Mouse (Mus musculus) kidney, adult 2 months (tissue): ENCODE data around the gene Tuft1.

Experiments
- CTCF ChIP-seq: fragments of 200-500 bp; conservative IDR thresholded peaks from 2 replicates; pipeline ENCODE4 v1.5.1; 2011; ENCODE audit warnings: low read depth, mild to moderate bottlenecking, control low read depth, low read length, moderate library complexity, mixed read lengths; ENCODE audit not compliant: insufficient read depth, insufficient read length
- POLR2A ChIP-seq: fragments of 200-500 bp; IDR thresholded peaks from one replicate; pipeline ENCODE4 v1.6.1; 2011; ENCODE audit warnings: low read depth, low read length, control low read depth

- TF ChIP-seq CTCF (no peak), POLR2A (no peak)
These were observed 95.5 kb downstream of the Tuft1 start for GRCm38 (mm10) chr3:94563163-94563562.
